Mouse (Mus musculus) effector memory CD4-positive, alpha-beta T cell, adult 7 months (primary cell): Measurements from ENCODE around the gene Scai. TPM values are rescaled to one million over a fixed set of nuclear protein-coding genes. Genes with fewer than 3 reads are reported as not detected.

Experiments
- polyA plus RNA-seq: library from polyadenylated mRNA; unstranded; fragments of 100-300 nt; shearing (Covaris generic); gene quantifications from one replicate; pipeline ENCODE4 v1.2.1, GENCODE M21; 2017

Scai gene
- 8.9 TPM for polyA plus RNA-seq

GRCm38 (mm10) chr2:39190561-39191056 lies at the start of gene Scai:
Gene Scai (minus strand): TSS chr2:39190734.

GRCm38 (mm10) chr2:39226019-39226640 lies 35.6 kb upstream of the Scai start, which contains the start of gene Ppp6c:
Gene Ppp6c (minus strand): TSS chr2:39226451.

GRCm38 (mm10) chr2:39065400-39065987 lies 125.0 kb downstream of the Scai start, which contains the start of gene Golga1:
Gene Golga1 (minus strand): TSS chr2:39065541.

Other genes starting within 250 kb of the Scai start
- 1.4 TPM for gene Wdr38, start 193.3 kb downstream of the Scai start, polyA plus RNA-seq
- 85.1 TPM for gene Arpc5l, start 185.4 kb downstream of the Scai start, polyA plus RNA-seq
- gene Rpl35, start 185.1 kb downstream of the Scai start, polyA plus RNA-seq: 451 TPM
- gene Golga1, start 125.2 kb downstream of the Scai start, polyA plus RNA-seq: 16.7 TPM
- 141 TPM for gene Ppp6c, start 35.7 kb upstream of the Scai start, polyA plus RNA-seq